Mouse (Mus musculus): ENCODE data around the gene Arntl2. TPM values are rescaled to one million over a fixed set of nuclear protein-coding genes. Genes with fewer than 3 reads are reported as not detected.

Gene Arntl2
- total and polyA plus RNA-seq, 3 experiments: not detected

GRCm38 (mm10) chr6:146878926-146879325 is 83.1 kb downstream of the Arntl2 start:
- Histone ChIP-seq H3K9ac (ENCODE audit: insufficient read depth, low read depth) (no peak overlapping the region), H3K9me3 (replicated peaks; ENCODE audit: low read length) (peaks cover 10% of the 10 kb centered on the region), H3K27me3 (replicated peaks) (no peaks in the 10 kb centered on the region), H3K79me2 (replicated peaks; ENCODE audit: control insufficient read depth, extremely low read depth, insufficient read depth, poor library complexity, severe bottlenecking) (no peaks in the 10 kb centered on the region), H3K4me1 (ENCODE audit: control insufficient read depth in 1 of 2, insufficient read depth in 2 of 2) (no peaks in the 10 kb centered on the region), H3K27ac (ENCODE audit: insufficient read depth, low read depth) (no peak overlapping the region), H3K4me2 (ENCODE audit: insufficient read depth, low read depth, poor library complexity, severe bottlenecking) (no peak overlapping the region), H3K4me3 (replicated peaks in 1 of 3; ENCODE audit: low read depth in 2 of 3, low read length in 2 of 3, poor library complexity in 1 of 3) (no peak overlapping the region), H3K36me3 (replicated peaks in 1 of 2; ENCODE audit: control insufficient read depth in 1 of 2, insufficient read depth in 1 of 2, low read length in 1 of 2) (no peaks in the 10 kb centered on the region)
- no peak for DNase-seq (ENCODE audit: extremely low read depth)
- TF ChIP-seq SIN3A (IDR thresholded peaks at IDR 0.05; ENCODE audit: low read length): no peak
- no peak for TF ChIP-seq SMC3 (IDR thresholded peaks at IDR 0.05; ENCODE audit: low read depth, low read length)
- TF ChIP-seq CHD2 (IDR thresholded peaks at IDR 0.05; ENCODE audit: low read length): no peak
- TF ChIP-seq POLR2AphosphoS2 (IDR thresholded peaks at IDR 0.05; ENCODE audit: low read depth, low read length): no peak
- no peak for TF ChIP-seq USF1 (IDR thresholded peaks at IDR 0.05; ENCODE audit: low read depth, low read length)
- TF ChIP-seq MXI1 (IDR thresholded peaks at IDR 0.05; ENCODE audit: low read depth, low read length): no peak
- TF ChIP-seq KAT2A (IDR thresholded peaks at IDR 0.05; ENCODE audit: insufficient replicate concordance, low read length): no peak
- TF ChIP-seq ZKSCAN1 (IDR thresholded peaks at IDR 0.05; ENCODE audit: borderline replicate concordance, low read depth, low read length): no peak
- no peak for TF ChIP-seq JUND (conservative IDR thresholded peaks at IDR 0.05; ENCODE audit: low read depth, low read length)
- in situ Hi-C loops (cut with MboI; ENCODE audit: low pct_ligation_motif_present, low pct_unique_long_range_greater_than_20kb, low sequenced_read_pairs): no loop called here
- dilution Hi-C loops (cut with MboI; ENCODE audit: extremely low pct_ligation_motif_present, extremely low pct_unique_long_range_greater_than_20kb, low sequenced_read_pairs): no loop called here

- Histone ChIP-seq H3K36me3 (replicated peaks in 1 of 2; ENCODE audit: control insufficient read depth in 1 of 2, insufficient read depth in 1 of 2, low read length in 1 of 2) (no peaks in the 10 kb centered on the region), H3K4me1 (ENCODE audit: control insufficient read depth in 1 of 2, insufficient read depth in 2 of 2) (no peaks in the 10 kb centered on the region), H3K79me2 (replicated peaks; ENCODE audit: control insufficient read depth, extremely low read depth, insufficient read depth, poor library complexity, severe bottlenecking) (no peaks in the 10 kb centered on the region), H3K4me2 (ENCODE audit: insufficient read depth, low read depth, poor library complexity, severe bottlenecking) (no peak overlapping the region), H3K27me3 (replicated peaks) (no peaks in the 10 kb centered on the region), H3K27ac (ENCODE audit: insufficient read depth, low read depth) (no peak overlapping the region), H3K4me3 (replicated peaks in 1 of 3; ENCODE audit: low read depth in 2 of 3, low read length in 2 of 3, poor library complexity in 1 of 3) (no peak overlapping the region), H3K9ac (ENCODE audit: insufficient read depth, low read depth) (no peak overlapping the region), H3K9me3 (replicated peaks; ENCODE audit: low read length) (peaks cover 10% of the 10 kb centered on the region)
- dilution Hi-C loops (cut with MboI; ENCODE audit: extremely low pct_ligation_motif_present, extremely low pct_unique_long_range_greater_than_20kb, low sequenced_read_pairs): no loop called here
- TF ChIP-seq NELFE (IDR thresholded peaks at IDR 0.05; ENCODE audit: low read depth, low read length): no peak
- TF ChIP-seq CTCF (conservative IDR thresholded peaks at IDR 0.05 in 1 of 2, IDR thresholded peaks at IDR 0.05 in 1 of 2; ENCODE audit: low read depth in 2 of 2, low read length in 2 of 2): no peak
- no peak for TF ChIP-seq USF2 (conservative IDR thresholded peaks at IDR 0.05; ENCODE audit: low read depth, low read length)
- no peak for TF ChIP-seq TCF12 (IDR thresholded peaks at IDR 0.05; ENCODE audit: low read depth, low read length)
- TF ChIP-seq NRF1 (IDR thresholded peaks at IDR 0.05; ENCODE audit: low read depth, low read length): no peak
- TF ChIP-seq ZC3H11A (IDR thresholded peaks at IDR 0.05; ENCODE audit: low read depth, low read length): no peak
- TF ChIP-seq ZNF384 (IDR thresholded peaks at IDR 0.05; ENCODE audit: low read depth, low read length): no peak
- TF ChIP-seq ZKSCAN1 (IDR thresholded peaks at IDR 0.05; ENCODE audit: borderline replicate concordance, low read depth, low read length): no peak
- no peak for TF ChIP-seq MYC (IDR thresholded peaks at IDR 0.05; ENCODE audit: low read depth, low read length)
- no peak for TF ChIP-seq MAFK (IDR thresholded peaks at IDR 0.05; ENCODE audit: insufficient replicate concordance, low read length)
- no peak for TF ChIP-seq MAZ (IDR thresholded peaks at IDR 0.05; ENCODE audit: low read depth, low read length)
- no peak for TF ChIP-seq CHD1 (IDR thresholded peaks at IDR 0.05; ENCODE audit: low read depth, low read length)
- no peak for TF ChIP-seq TBP (conservative IDR thresholded peaks at IDR 0.05; ENCODE audit: low read depth, low read length)
- DNase-seq (ENCODE audit: extremely low read depth): no peak
- in situ Hi-C loops (cut with MboI; ENCODE audit: low pct_ligation_motif_present, low pct_unique_long_range_greater_than_20kb, low sequenced_read_pairs): no loop called here
Measured at GRCm38 (mm10) chr6:146879856-146880255, 84.0 kb downstream of the Arntl2 start.

Data from CH12.LX (cell line).